Mouse (Mus musculus) liver, embryonic 13.5 days (tissue): ENCODE measurements around the gene Susd4. TPM values are rescaled to one million over a fixed set of nuclear protein-coding genes. Genes with fewer than 3 reads are reported as not detected.

Experiments used
- ATAC-seq: fragments of 200-750 bp; cut with Nextera tagmentation; 2 replicates; pipeline ENCODE4 v1.8.0; 2017; ENCODE audit warnings: low read depth, mild to moderate bottlenecking, moderate number of reproducible peaks, moderate library complexity
- DNase-seq: peaks from one replicate; pipeline ENCODE4 v3.0.0; 2022
- H3K27ac ChIP-seq: fragments of 300-500 bp; sonication (generic); 2 replicates; pipeline ENCODE4 v1.5.1; 2015; ENCODE audit warnings: moderate library complexity, mild to moderate bottlenecking, inconsistent platforms
- H3K27me3 ChIP-seq: fragments of 300-500 bp; sonication (generic); 2 replicates; pipeline ENCODE4 v1.6.1; 2015; ENCODE audit warnings: mild to moderate bottlenecking, inconsistent platforms
- H3K36me3 ChIP-seq: fragments of 300-500 bp; sonication (generic); 2 replicates; pipeline ENCODE4 v1.6.1; 2015; ENCODE audit warnings: mild to moderate bottlenecking, inconsistent platforms
- H3K4me1 ChIP-seq: fragments of 300-500 bp; sonication (generic); replicated peaks from 2 replicates; pipeline ENCODE4 v1.6.1; 2015; ENCODE audit warnings: inconsistent platforms
- H3K4me2 ChIP-seq: fragments of 300-500 bp; sonication (generic); 2 replicates; pipeline ENCODE4 v1.6.1; 2015; ENCODE audit warnings: inconsistent platforms, mild to moderate bottlenecking, moderate library complexity
- H3K4me3 ChIP-seq: fragments of 300-500 bp; sonication (generic); replicated peaks from 2 replicates; pipeline ENCODE4 v1.5.1; 2015; ENCODE audit warnings: mild to moderate bottlenecking, inconsistent platforms
- H3K9ac ChIP-seq: fragments of 300-500 bp; sonication (generic); 2 replicates; pipeline ENCODE4 v1.6.1; 2015; ENCODE audit warnings: mild to moderate bottlenecking, inconsistent platforms
- H3K9me3 ChIP-seq: fragments of 300-500 bp; sonication (generic); replicated peaks from 2 replicates; pipeline ENCODE4 v1.6.1; 2016; ENCODE audit warnings: inconsistent platforms
- WGBS: fragments of 180-500 bp; shearing (Covaris S2); methylation state at CpG from one replicate; pipeline ENCODE4 v1.1.7; 2015; ENCODE audit not compliant: insufficient replicate concordance; 5-methylcytosine and 5-hydroxymethylcytosine counted together
- polyA plus RNA-seq: library from polyadenylated mRNA; unstranded; fragments of >200 nt; fragmentation: Nextera tagmentation; extraction: Ambion mirVana; gene quantifications from 2 replicates; pipeline ENCODE4 v1.2.1, GENCODE M21; 2015

The Susd4 gene
- polyA plus RNA-seq, 1 experiment from 2014 or later, result 1.6 TPM

GRCm38 (mm10) chr1:182754865-182755264 lies 8.8 kb upstream of the Susd4 start:
- H3K9me3 ChIP-seq, result no peaks in the 10 kb centered on the region
- 27% methylated on average over 5 of the region's 5 CpGs for WGBS
- H3K36me3 ChIP-seq, result no peaks in the 10 kb centered on the region

GRCm38 (mm10) chr1:182758783-182759182 lies 4.9 kb upstream of the Susd4 start:
- ATAC-seq (no peak), DNase-seq (no peak)
- Histone ChIP-seq H3K27me3 (peaks cover 15% of the 10 kb centered on the region), H3K4me1 (no peaks in the 10 kb centered on the region), H3K4me3 (no peak overlapping the region), H3K27ac (no peak overlapping the region), H3K9me3 (no peaks in the 10 kb centered on the region), H3K4me2 (no peak overlapping the region), H3K9ac (no peak overlapping the region), H3K36me3 (no peaks in the 10 kb centered on the region)
- WGBS, result 80% methylated on average over 1 of the region's 1 CpGs

More at GRCm38 (mm10) chr1:182754865-182755264, 8.8 kb upstream of the Susd4 start:
- no peaks in the 10 kb centered on the region for H3K4me1 ChIP-seq
- no peak overlapping the region for H3K4me2 ChIP-seq
- no peak overlapping the region for H3K9ac ChIP-seq
- no peaks in the 10 kb centered on the region for H3K27me3 ChIP-seq
- H3K27ac ChIP-seq, result no peak overlapping the region
- ATAC-seq, result no peak
- no peak for DNase-seq
- H3K4me3 ChIP-seq, result no peak overlapping the region

DNA sequence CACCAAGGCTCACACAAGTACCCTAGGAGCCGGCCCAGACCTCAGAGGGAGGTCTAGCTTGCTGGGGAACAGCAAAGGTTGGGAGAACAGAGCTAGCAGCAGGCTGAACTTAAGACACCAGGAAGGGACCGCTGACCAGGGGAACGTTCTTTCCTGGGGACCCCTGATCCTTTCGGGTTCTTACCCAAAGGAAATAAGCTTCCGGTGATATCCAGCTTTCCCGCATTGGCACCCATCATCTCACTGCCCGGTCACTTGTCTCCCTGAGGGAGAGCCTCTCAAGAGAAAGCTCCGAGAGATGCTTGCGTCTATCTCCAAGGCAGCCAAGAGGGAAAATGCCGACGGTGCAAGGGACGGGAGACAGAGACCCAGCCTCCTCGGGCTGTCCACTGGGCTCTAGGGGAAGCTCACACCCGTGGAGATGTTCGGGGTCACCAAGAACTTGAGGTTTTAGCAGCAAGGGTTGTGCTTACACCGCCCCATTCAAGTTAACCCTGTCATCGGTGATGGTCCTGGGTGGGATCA lies 407 bp upstream of the Susd4 start:
- H3K9me3 ChIP-seq, result no peaks in the 10 kb centered on the region
- no peak overlapping the region for H3K9ac ChIP-seq
- ATAC-seq (0 out of 2 replicates have a peak, but pooled peaks have one; percentile 20), DNase-seq (no peak)
- peak overlapping the region; percentile 58 for H3K4me3 ChIP-seq
- H3K4me1 ChIP-seq, result peaks cover 8% of the 10 kb centered on the region
- WGBS, result 12% methylated on average over 17 of the region's 17 CpGs
- H3K4me2 ChIP-seq, result peak overlapping the region; percentile 68
- no peak overlapping the region for H3K27ac ChIP-seq
- peaks cover 40% of the 10 kb centered on the region for H3K27me3 ChIP-seq
- H3K36me3 ChIP-seq, result no peaks in the 10 kb centered on the region

- Histone ChIP-seq H3K36me3 (no peaks in the 10 kb centered on the region), H3K9ac (no peak overlapping the region), H3K4me1 (peaks cover 8% of the 10 kb centered on the region), H3K4me3 (peak overlapping the region; percentile 58), H3K27ac (no peak overlapping the region), H3K27me3 (peaks cover 40% of the 10 kb centered on the region), H3K4me2 (peak overlapping the region; percentile 68), H3K9me3 (no peaks in the 10 kb centered on the region)
- ATAC-seq (peak; percentile 29; the same call in 1 of the 2 replicates), DNase-seq (no peak)
- WGBS, result 4% methylated on average over 27 of the region's 27 CpGs
Observed at GRCm38 (mm10) chr1:182764541-182765281, 1.1 kb downstream of the Susd4 start.

DNA sequence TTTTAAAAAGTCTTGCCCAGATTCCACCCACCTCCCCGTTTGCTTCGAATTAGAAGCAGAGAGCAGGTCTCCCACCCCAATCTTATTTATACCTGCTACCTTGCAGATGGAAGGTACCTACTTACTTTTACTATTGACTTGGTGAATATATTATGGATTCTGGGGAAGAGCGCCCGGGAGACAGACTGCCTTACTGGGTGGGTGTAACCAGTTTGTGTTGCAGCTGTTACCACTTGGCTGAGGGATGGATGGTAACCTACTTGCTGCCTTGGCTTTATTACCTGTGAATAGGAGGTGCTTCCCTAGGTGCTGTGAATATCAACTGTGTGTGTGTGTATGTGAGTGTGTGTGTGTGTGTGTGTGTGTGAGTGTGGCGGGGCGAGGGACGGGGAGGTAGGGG lies 11.9 kb downstream of the Susd4 start:
- H3K4me2 ChIP-seq, result no peak overlapping the region
- H3K36me3 ChIP-seq, result no peaks in the 10 kb centered on the region
- ATAC-seq (no peak), DNase-seq (no peak)
- no peak overlapping the region for H3K4me3 ChIP-seq
- 79% methylated on average over 7 of the region's 7 CpGs for WGBS
- H3K9ac ChIP-seq, result no peak overlapping the region
- no peaks in the 10 kb centered on the region for H3K9me3 ChIP-seq
- no peak overlapping the region for H3K27ac ChIP-seq
- no peaks in the 10 kb centered on the region for H3K27me3 ChIP-seq
- no peaks in the 10 kb centered on the region for H3K4me1 ChIP-seq

DNA sequence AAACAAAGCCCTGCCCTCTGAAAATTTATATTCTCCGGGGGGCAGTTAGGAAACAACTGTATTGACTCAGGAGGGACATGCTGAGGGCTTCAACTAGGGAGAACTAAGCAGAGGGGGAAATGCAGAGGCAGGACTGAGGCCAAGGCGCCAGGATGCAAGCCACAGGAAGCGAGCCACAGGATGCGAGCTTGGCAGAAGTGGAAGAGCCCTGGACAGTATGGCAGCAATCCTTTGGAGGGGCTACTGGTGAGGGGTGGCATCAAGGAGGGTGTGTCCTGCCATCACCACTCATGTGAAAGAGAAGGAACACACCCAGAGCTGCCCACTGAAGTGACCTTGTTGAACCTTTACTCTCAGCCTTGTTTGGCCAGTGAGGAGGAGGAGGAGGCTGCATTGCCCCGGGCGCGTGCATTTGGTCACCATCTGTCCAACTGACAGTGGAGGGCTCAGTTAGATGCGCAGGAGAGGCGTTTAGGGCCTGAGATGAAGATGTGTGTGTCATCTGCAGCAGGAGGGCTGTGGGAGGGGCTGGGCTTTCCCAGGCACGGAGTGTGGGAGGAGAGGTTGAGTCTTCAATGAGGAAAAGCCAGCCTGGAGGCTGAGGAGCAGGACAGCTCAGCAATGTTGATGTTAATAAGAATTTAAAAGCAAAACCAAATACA lies 13.2 kb downstream of the Susd4 start:
- no peak for DNase-seq
- H3K9me3 ChIP-seq, result no peaks in the 10 kb centered on the region
- no peak overlapping the region for H3K4me2 ChIP-seq
- no peak overlapping the region for H3K27ac ChIP-seq
- H3K9ac ChIP-seq, result no peak overlapping the region
- ATAC-seq, result no peak
- H3K27me3 ChIP-seq, result no peaks in the 10 kb centered on the region
- 50% methylated on average over 10 of the region's 10 CpGs for WGBS
- no peaks in the 10 kb centered on the region for H3K4me1 ChIP-seq
- no peaks in the 10 kb centered on the region for H3K36me3 ChIP-seq
- no peak overlapping the region for H3K4me3 ChIP-seq

- no peak overlapping the region for H3K4me2 ChIP-seq
- H3K27me3 ChIP-seq, result no peaks in the 10 kb centered on the region
- WGBS, result 64% methylated on average over 13 of the region's 13 CpGs
- no peak for ATAC-seq
- H3K27ac ChIP-seq, result no peak overlapping the region
- H3K9me3 ChIP-seq, result no peaks in the 10 kb centered on the region
- H3K9ac ChIP-seq, result no peak overlapping the region
- no peak for DNase-seq
- no peaks in the 10 kb centered on the region for H3K36me3 ChIP-seq
- no peaks in the 10 kb centered on the region for H3K4me1 ChIP-seq
- H3K4me3 ChIP-seq, result no peak overlapping the region
Observed at GRCm38 (mm10) chr1:182778225-182778624, 14.6 kb downstream of the Susd4 start.

- no peak overlapping the region for H3K4me3 ChIP-seq
- no peaks in the 10 kb centered on the region for H3K9me3 ChIP-seq
- no peaks in the 10 kb centered on the region for H3K4me1 ChIP-seq
- WGBS, result 70% methylated on average over 6 of the region's 6 CpGs
- DNase-seq, result no peak
- ATAC-seq, result no peak
- H3K27ac ChIP-seq, result no peak overlapping the region
- H3K36me3 ChIP-seq, result no peaks in the 10 kb centered on the region
- H3K4me2 ChIP-seq, result no peak overlapping the region
- H3K27me3 ChIP-seq, result no peaks in the 10 kb centered on the region
- H3K9ac ChIP-seq, result no peak overlapping the region
Observed at GRCm38 (mm10) chr1:182779024-182779520, 15.4 kb downstream of the Susd4 start.

GRCm38 (mm10) chr1:182783774-182784173 lies 20.1 kb downstream of the Susd4 start:
- WGBS, result 75% methylated on average over 7 of the region's 7 CpGs
- no peak for ATAC-seq
- Histone ChIP-seq H3K9me3 (no peaks in the 10 kb centered on the region), H3K27ac (no peak overlapping the region), H3K4me1 (no peaks in the 10 kb centered on the region), H3K27me3 (no peaks in the 10 kb centered on the region), H3K9ac (no peak overlapping the region), H3K4me3 (no peak overlapping the region), H3K4me2 (no peak overlapping the region), H3K36me3 (no peaks in the 10 kb centered on the region)
- DNase-seq, result no peak

GRCm38 (mm10) chr1:182784784-182785183 lies 21.1 kb downstream of the Susd4 start:
- Histone ChIP-seq H3K4me2 (no peak overlapping the region), H3K4me3 (no peak overlapping the region), H3K9me3 (no peaks in the 10 kb centered on the region), H3K27me3 (no peaks in the 10 kb centered on the region), H3K27ac (no peak overlapping the region), H3K36me3 (no peaks in the 10 kb centered on the region), H3K9ac (no peak overlapping the region), H3K4me1 (no peaks in the 10 kb centered on the region)
- DNase-seq, result no peak
- ATAC-seq, result no peak
- 75% methylated on average over 3 of the region's 3 CpGs for WGBS

- Histone ChIP-seq H3K36me3 (no peaks in the 10 kb centered on the region), H3K4me1 (no peaks in the 10 kb centered on the region), H3K27ac (no peak overlapping the region), H3K4me3 (no peak overlapping the region), H3K4me2 (no peak overlapping the region), H3K27me3 (no peaks in the 10 kb centered on the region), H3K9ac (no peak overlapping the region), H3K9me3 (no peaks in the 10 kb centered on the region)
- DNase-seq, result no peak
- 64% methylated on average over 5 of the region's 5 CpGs for WGBS
- no peak for ATAC-seq
Observed at GRCm38 (mm10) chr1:182785504-182785903, 21.8 kb downstream of the Susd4 start.
